Comparison of ENCODE assay signal across 8 mouse cellular contexts in genomic region chr7:44373460-44373859, GRCm38 (mm10). TPM values are rescaled to one million over a fixed set of nuclear protein-coding genes. Genes with fewer than 3 reads are reported as not detected.
DNase-seq lines count a peak whose midpoint lies in the region; ATAC-seq and TF ChIP-seq lines count a peak whose summit lies in the region.

No protein-coding gene starts in this region.

- no peaks in the 10 kb centered on the region for H3K27me3 ChIP-seq in cerebellum, adult 2 months (ENCODE audit: control insufficient read depth, insufficient read depth, low read length)
- no peaks in the 10 kb centered on the region for H3K27me3 ChIP-seq in neural tube, embryonic 11.5 days (ENCODE audit: control insufficient read depth, insufficient read depth, low read length)
- H3K27me3 ChIP-seq in liver, embryonic 11.5 days (replicated peaks; ENCODE audit: control insufficient read depth, insufficient read depth, low read length), result no peaks in the 10 kb centered on the region
- H3K27me3 ChIP-seq in stomach, embryonic 16.5 days (ENCODE audit: control insufficient read depth, insufficient read depth, low read length), result no peaks in the 10 kb centered on the region

- H3K4me3 ChIP-seq in cerebellum, adult 2 months (replicated peaks; ENCODE audit: insufficient read depth, low read depth, low read length), result peak overlapping the region; percentile 82
- H3K4me3 ChIP-seq in neural tube, embryonic 11.5 days (ENCODE audit: low read depth, low read length), result peak overlapping the region; percentile 43
- H3K4me3 ChIP-seq in liver, embryonic 11.5 days (ENCODE audit: low read depth, low read length), result peak overlapping the region; percentile 61
- peak overlapping the region; percentile 78 for H3K4me3 ChIP-seq in stomach, embryonic 16.5 days (replicated peaks; ENCODE audit: low read length)

- 0 out of 2 replicates have a peak overlapping the region, but pooled peaks have one; percentile 24 for H3K9ac ChIP-seq in neural tube, embryonic 11.5 days (ENCODE audit: low read length)
- H3K9ac ChIP-seq in liver, embryonic 11.5 days (ENCODE audit: low read depth, low read length), result peak overlapping the region; percentile 47; the same call in 1 of the 2 replicates
- H3K9ac ChIP-seq in stomach, embryonic 16.5 days (ENCODE audit: low read length), result peak overlapping the region; percentile 85

- no peaks in the 10 kb centered on the region for H3K36me3 ChIP-seq in neural tube, embryonic 11.5 days (ENCODE audit: control insufficient read depth, insufficient read depth, low read length)
- no peaks in the 10 kb centered on the region for H3K36me3 ChIP-seq in liver, embryonic 11.5 days (ENCODE audit: control insufficient read depth, insufficient read depth, low read length)
- no peaks in the 10 kb centered on the region for H3K36me3 ChIP-seq in stomach, embryonic 16.5 days (ENCODE audit: control insufficient read depth, insufficient read depth, low read length)

- no peak for TF ChIP-seq POLR2A in cerebellum, adult 2 months (IDR thresholded peaks at IDR 0.05; ENCODE audit: borderline replicate concordance, insufficient read depth, low read length)

- DNase-seq in cerebellum, adult 2 months, result no peak
- no peak for DNase-seq in cerebellum, postnatal 14 days
- no peak for DNase-seq in neural tube, embryonic 11.5 days (ENCODE audit: low spot score)
- DNase-seq in neural tube, embryonic 10.5 days (ENCODE audit: extremely low spot score, low spot score), result no peak
- DNase-seq in liver, embryonic 11.5 days (ENCODE audit: low spot score), result no peak
- DNase-seq in spleen, postnatal 36 days (ENCODE audit: low spot score in 2 of 2), result no peak
- DNase-seq in embryo, embryonic 10 days (ENCODE audit: low spot score), result no peak

- H3K4me1 ChIP-seq in cerebellum, adult 2 months (ENCODE audit: control insufficient read depth, insufficient read depth, low read length), result peaks cover 5% of the 10 kb centered on the region
- peaks cover 5% of the 10 kb centered on the region for H3K4me1 ChIP-seq in neural tube, embryonic 11.5 days (ENCODE audit: control insufficient read depth, insufficient read depth, low read length)
- H3K4me1 ChIP-seq in liver, embryonic 11.5 days (replicated peaks; ENCODE audit: control insufficient read depth, insufficient read depth, low read length), result peaks cover 8% of the 10 kb centered on the region; the same call in 1 of the 2 replicates
- peaks cover 13% of the 10 kb centered on the region for H3K4me1 ChIP-seq in stomach, embryonic 16.5 days (ENCODE audit: control insufficient read depth, insufficient read depth, low read length)

- H3K4me2 ChIP-seq in neural tube, embryonic 11.5 days (ENCODE audit: low read depth), result peak overlapping the region; percentile 64
- peak overlapping the region; percentile 79 for H3K4me2 ChIP-seq in liver, embryonic 11.5 days
- H3K4me2 ChIP-seq in stomach, embryonic 16.5 days (ENCODE audit: low read depth, low read length), result peak overlapping the region; percentile 90

- 0 out of 2 replicates have a peak, but pooled peaks have one; percentile 13 for ATAC-seq in neural tube, embryonic 11.5 days (ENCODE audit: insufficient read depth, low FRiP score, low TSS enrichment)
- no peak; the same call in 1 of the 2 replicates for ATAC-seq in liver, embryonic 11.5 days (replicated peaks; ENCODE audit: low FRiP score)
- no peak for ATAC-seq in stomach, embryonic 16.5 days (ENCODE audit: insufficient read depth, low FRiP score)

- 8% methylated on average over 7 of the region's 7 CpGs for WGBS in cerebellum, adult 2 months
- 14% methylated on average over 7 of the region's 7 CpGs for WGBS in neural tube, embryonic 11.5 days
- WGBS in liver, embryonic 11.5 days, result 10% methylated on average over 7 of the region's 7 CpGs
- whole genome bisulfite sequencing in stomach, embryonic 16.5 days, result 10% methylated on average over 7 of the region's 7 CpGs

- H3K9me3 ChIP-seq in neural tube, embryonic 11.5 days (ENCODE audit: control insufficient read depth, low read length), result no peaks in the 10 kb centered on the region
- no peaks in the 10 kb centered on the region for H3K9me3 ChIP-seq in liver, embryonic 11.5 days (ENCODE audit: control insufficient read depth, low read length)
- no peaks in the 10 kb centered on the region for H3K9me3 ChIP-seq in stomach, embryonic 16.5 days (replicated peaks; ENCODE audit: control insufficient read depth, low read length)

- H3K27ac ChIP-seq in cerebellum, adult 2 months (ENCODE audit: insufficient read depth, low read length), result peak overlapping the region; percentile 23; the same call in 1 of the 2 replicates
- no peak overlapping the region for H3K27ac ChIP-seq in neural tube, embryonic 11.5 days (ENCODE audit: low read depth, low read length)
- H3K27ac ChIP-seq in liver, embryonic 11.5 days (ENCODE audit: low read depth, low read length), result no peak overlapping the region
- H3K27ac ChIP-seq in stomach, embryonic 16.5 days (ENCODE audit: low read length), result no peak overlapping the region

- no peak for TF ChIP-seq CTCF in cerebellum, adult 2 months (IDR thresholded peaks at IDR 0.05; ENCODE audit: borderline replicate concordance, insufficient read depth, low read depth, low read length)

RNA-seq across cellular contexts. Expression of gene Syt3, which starts 10.4 kb away (rescaled TPM):
- 125 and 130 TPM in 2 replicates for polyA plus RNA-seq in cerebellum, adult 2 months (2012; rRNA removed)
- 2.9 and 3.7 TPM in 2 replicates for polyA plus RNA-seq in neural tube, embryonic 11.5 days (2014; fragmentation: Nextera tagmentation; extraction: Ambion mirVana)
- 0.35 and 0.40 TPM in 2 replicates for polyA plus RNA-seq in liver, embryonic 11.5 days (2014; fragmentation: Nextera tagmentation; extraction: Ambion mirVana)
- polyA plus RNA-seq in stomach, embryonic 16.5 days (2015; fragmentation: Nextera tagmentation; extraction: Ambion mirVana), result 1.3 and 1.5 TPM in 2 replicates

RNA-seq across cellular contexts. Expression of gene 1700008O03Rik, which starts 12.2 kb away (rescaled TPM):
- 3.1 and 3.8 TPM in 2 replicates for polyA plus RNA-seq in cerebellum, adult 2 months (2012; rRNA removed)
- polyA plus RNA-seq in neural tube, embryonic 11.5 days (2014; fragmentation: Nextera tagmentation; extraction: Ambion mirVana), result 1.0 and 1.1 TPM in 2 replicates
- 0.83 and 0.93 TPM in 2 replicates for polyA plus RNA-seq in liver, embryonic 11.5 days (2014; fragmentation: Nextera tagmentation; extraction: Ambion mirVana)
- polyA plus RNA-seq in stomach, embryonic 16.5 days (2015; fragmentation: Nextera tagmentation; extraction: Ambion mirVana), result 0.84 and 1.2 TPM in 2 replicates

RNA-seq across cellular contexts. Expression of gene Lrrc4b, which starts 55.4 kb away (rescaled TPM):
- polyA plus RNA-seq in cerebellum, adult 2 months (2012; rRNA removed), result 190 and 214 TPM in 2 replicates
- polyA plus RNA-seq in neural tube, embryonic 11.5 days (2014; fragmentation: Nextera tagmentation; extraction: Ambion mirVana), result 7.4 and 8.0 TPM in 2 replicates
- 0.25 and 0.52 TPM in 2 replicates for polyA plus RNA-seq in liver, embryonic 11.5 days (2014; fragmentation: Nextera tagmentation; extraction: Ambion mirVana)
- 0.31 and 0.52 TPM in 2 replicates for polyA plus RNA-seq in stomach, embryonic 16.5 days (2015; fragmentation: Nextera tagmentation; extraction: Ambion mirVana)

Comparison
In these comparisons a context has a peak if more than half of its experiments do, and no peak if none do; other contexts are left out.
1. H3K9ac ChIP-seq: peak in every context shown above with its lines; median percentile 85 in stomach, embryonic 16.5 days; 47 in liver, embryonic 11.5 days; 24 in neural tube, embryonic 11.5 days.
2. RNA of gene Syt3, which starts 10.4 kb away (polyA plus RNA-seq): 125 to 130 TPM in cerebellum, adult 2 months; 2.9 to 3.7 TPM in neural tube, embryonic 11.5 days, 1.3 to 1.5 TPM in stomach, embryonic 16.5 days and 0.35 to 0.40 TPM in liver, embryonic 11.5 days; every median in the first group is over 10 times any median in the second.
3. RNA of gene Lrrc4b, which starts 55.4 kb away (polyA plus RNA-seq): 190 to 214 TPM in cerebellum, adult 2 months; 7.4 to 8.0 TPM in neural tube, embryonic 11.5 days, 0.25 to 0.52 TPM in liver, embryonic 11.5 days and 0.31 to 0.52 TPM in stomach, embryonic 16.5 days; every median in the first group is over 10 times any median in the second.
4. Peak in every context shown above with its lines, with median percentiles within 50 percentile points of each other: H3K4me3 ChIP-seq and H3K4me2 ChIP-seq.